Mouse (Mus musculus): ENCODE data around the gene Rpf1. TPM values are rescaled to one million over a fixed set of nuclear protein-coding genes. Genes with fewer than 3 reads are reported as not detected.

The Rpf1 gene
- polyA plus RNA-seq (2012; rRNA removed), result 3.7 and 5.8 TPM in 2 replicates

DNA sequence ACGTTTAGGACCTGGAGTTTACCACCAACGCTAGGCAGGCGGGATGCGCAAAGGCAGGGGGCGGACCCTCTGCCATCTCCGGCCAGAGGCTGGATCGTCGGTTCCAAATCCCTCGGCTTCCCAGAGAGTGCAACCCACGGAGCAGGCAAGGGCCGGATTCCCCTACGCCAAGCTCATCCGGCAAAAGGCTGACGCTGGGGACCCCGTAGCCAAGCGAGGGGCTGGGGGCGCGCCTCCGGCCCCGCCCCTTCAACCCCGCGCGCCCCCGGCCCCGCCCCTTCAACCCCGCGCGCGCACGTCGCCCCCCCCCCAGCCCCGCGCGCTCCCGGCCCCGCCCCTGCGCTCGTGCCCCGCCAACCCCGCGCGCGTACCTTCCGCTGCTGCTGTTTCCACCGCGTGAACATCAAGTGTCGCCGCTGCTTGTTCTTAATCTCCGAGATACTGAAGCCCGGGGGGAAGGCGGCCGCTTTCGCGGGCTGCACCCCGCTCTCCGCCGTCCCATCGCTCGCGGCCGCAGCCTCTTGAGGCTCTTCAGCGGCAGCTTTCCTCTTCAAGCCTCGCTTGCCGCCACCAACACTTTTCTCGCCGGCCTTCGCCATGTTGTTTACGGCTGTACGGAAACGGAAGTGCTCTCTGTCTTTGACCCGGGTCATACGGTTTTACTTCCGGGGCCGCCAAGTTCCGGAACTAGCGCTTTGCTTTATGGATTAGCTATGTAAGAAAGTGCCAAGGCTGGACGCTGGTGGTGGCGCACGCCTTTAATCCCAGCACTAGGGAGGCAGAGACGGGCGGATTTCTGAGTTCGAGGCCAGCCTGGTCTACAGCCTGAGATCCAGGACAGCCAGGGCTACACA is at the start of gene Rpf1:
TSS of gene Rpf1 (minus strand) at position 632 of the 854 bp plus-strand sequence.

DNA sequence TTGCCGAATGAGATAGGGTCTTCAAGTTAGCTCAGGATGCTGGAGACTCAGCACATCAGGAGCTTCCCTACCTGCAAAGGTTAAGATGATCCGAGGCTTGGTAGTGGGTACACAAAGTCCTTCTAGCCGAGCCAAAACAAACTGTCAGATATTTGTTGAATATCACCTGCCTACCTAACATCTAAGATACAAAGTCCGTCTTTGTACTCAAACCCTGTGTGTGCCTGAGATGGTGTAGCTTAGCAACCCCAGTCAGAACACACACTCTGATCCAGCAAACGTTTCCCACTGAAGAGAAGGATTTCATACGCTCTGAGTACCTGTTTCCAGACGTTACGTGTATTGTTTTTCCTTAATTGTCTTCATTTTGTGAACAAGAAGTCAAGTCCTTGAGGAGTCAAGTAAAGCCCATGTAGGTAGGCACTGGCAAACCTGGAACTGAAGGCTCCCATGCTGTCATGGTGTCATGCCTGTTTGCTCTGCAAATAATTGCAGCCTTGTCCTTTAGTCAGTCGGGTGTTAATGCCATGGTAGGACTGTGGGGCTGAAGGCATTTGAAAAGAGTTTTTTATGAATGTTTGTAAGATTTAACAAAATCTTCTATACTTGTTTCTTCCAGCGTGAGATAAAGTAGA is 49.0 kb upstream of the Rpf1 start, which contains the start of gene Uox:
TSS of gene Uox (plus strand) at position 279 of the 635 bp plus-strand sequence.

DNA sequence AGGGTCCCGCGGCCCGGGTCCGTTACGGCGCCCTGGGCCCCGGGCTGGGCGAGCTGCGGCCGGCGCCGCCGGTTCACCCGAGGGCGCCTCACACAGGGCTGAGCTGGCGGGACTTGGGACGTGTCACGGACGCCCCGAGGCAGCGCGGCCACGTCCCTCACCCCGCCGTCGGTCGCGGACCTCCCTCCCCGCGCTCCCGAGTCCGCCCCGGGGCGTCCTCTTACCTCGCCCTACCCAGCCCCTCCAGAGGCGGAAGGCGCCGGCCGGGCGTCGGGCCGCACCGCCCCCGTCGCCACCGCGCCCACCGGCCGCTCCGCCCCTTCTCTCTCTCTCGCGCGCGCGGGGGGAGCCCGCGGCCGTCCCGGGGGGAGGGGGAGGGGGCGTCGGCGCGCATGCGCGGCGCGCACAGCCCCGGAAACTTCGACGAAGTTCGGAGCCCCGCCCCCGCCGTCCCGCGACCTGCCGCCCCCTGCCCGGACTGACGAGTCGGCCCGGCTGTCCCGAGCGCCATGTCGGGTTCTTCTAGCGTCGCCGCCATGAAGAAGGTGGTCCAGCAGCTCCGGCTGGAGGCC is 21.7 kb downstream of the Rpf1 start, which contains the start of the genes Spata1 and Gng5:
TSS of gene Spata1 (minus strand) at position 323 of the 572 bp plus-strand sequence.
TSS of gene Gng5 (plus strand) at position 377 of the 572 bp plus-strand sequence.

Other genes starting within 250 kb of the Rpf1 start
- 4.7 and 6.9 TPM in 2 replicates for gene Ssx2ip, start 116.8 kb downstream of the Rpf1 start, polyA plus RNA-seq (2012; rRNA removed)
- 2.6 and 3.1 TPM in 2 replicates for gene Ctbs, start 71.6 kb downstream of the Rpf1 start, polyA plus RNA-seq (2012; rRNA removed)
- 1.6 and 2.1 TPM in 2 replicates for gene Spata1, start 21.7 kb downstream of the Rpf1 start, polyA plus RNA-seq (2012; rRNA removed)
- 323 and 410 TPM in 2 replicates for gene Gng5, start 21.6 kb downstream of the Rpf1 start, polyA plus RNA-seq (2012; rRNA removed)
- 3.6 and 4.9 TPM in 2 replicates for gene Uox, start 49.0 kb upstream of the Rpf1 start, polyA plus RNA-seq (2012; rRNA removed)
- not detected in 2 replicates for gene Dnase2b, start 94.2 kb upstream of the Rpf1 start, polyA plus RNA-seq (2012; rRNA removed)
- gene 4930503B20Rik, start 129.9 kb upstream of the Rpf1 start, polyA plus RNA-seq (2012; rRNA removed), result not detected in 2 replicates
- 0.26 and 0.31 TPM in 2 replicates for gene Samd13, start 164.2 kb upstream of the Rpf1 start, polyA plus RNA-seq (2012; rRNA removed)